Mouse (Mus musculus): Measurements from ENCODE around the gene Palm2. TPM values are rescaled to one million over a fixed set of nuclear protein-coding genes. Genes with fewer than 3 reads are reported as not detected.
A peak's percentile ranks its signal among the peaks of the same experiment; 100 is the strongest.

Gene Palm2
- polyA plus RNA-seq, 1 experiment from 2014 or later: 4.1 TPM

DNA sequence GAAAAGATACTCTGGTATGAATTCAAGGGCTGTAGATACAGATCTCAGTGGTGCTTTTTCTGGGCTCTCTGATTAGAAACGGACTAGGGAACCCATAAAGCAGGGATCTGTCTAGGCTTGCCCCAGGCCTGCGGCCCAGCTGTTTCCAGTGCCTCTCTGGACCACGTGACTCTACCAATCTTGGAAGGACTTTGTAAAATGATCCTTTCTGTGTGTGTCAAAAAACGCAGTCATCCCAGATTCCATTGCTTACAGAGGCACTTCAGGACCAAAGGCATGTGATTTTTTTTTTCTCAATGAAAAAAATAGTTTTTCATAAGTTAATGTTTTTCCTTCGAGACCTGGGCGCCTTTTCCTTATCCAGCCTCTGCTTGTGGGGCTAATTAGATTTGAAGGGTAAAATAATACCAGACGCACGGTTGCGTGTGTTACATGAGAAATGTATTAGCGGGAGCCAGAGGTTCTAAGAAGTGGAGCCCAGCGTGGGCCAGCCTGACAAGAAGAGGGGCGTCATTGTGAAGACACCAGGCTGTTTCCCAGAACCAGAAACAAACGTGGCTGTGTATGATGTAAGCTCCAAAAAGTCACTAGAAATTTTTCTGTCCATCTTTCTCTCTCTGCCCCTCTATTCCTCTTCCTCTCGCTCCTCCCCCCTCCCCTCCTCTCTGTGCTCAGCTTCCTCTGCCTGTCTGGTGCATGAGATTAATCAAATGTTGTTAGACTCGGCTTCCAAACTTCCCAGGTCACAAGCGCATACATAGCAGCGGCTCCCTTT, 177.4 kb downstream of the Palm2 start:
- Histone ChIP-seq H3K36me3 (replicated peaks) (no peaks in the 10 kb centered on the region), H3K9me3 (0 out of 2 replicates have a peak, but pooled peaks cover 2% of the 10 kb centered on the region), H3K4me1 (peaks cover 47% of the 10 kb centered on the region), H3K27me3 (replicated peaks; ENCODE audit: low read depth, poor library complexity, severe bottlenecking) (no peaks in the 10 kb centered on the region), H3K4me3 (peak overlapping the region; percentile 34), H3K27ac (replicated peaks) (peak overlapping the region; percentile 80)
- peak; percentile 81 for DNase-seq (ENCODE audit: low spot score)
- WGBS: 26% methylated on average over 17 of the region's 17 CpGs

DNA sequence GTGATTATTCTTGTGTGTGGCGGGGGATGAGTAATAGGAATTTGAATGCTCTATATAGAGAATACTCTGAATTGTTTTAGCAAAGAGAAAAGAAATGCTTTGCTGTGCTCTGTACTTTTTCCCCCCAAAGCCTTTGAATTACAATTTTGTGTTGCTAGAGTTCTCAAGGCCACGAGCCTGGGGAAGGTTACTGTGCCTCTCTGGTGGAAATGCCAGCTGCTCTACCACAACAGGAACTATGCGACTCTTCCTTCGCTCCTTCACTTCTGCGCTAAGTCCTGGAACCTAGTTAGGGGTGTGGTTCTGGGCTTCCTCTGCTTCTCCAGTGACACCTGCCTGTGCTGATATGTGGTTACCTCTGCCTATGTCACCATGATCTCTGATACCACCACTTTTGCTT, 178.7 kb downstream of the Palm2 start:
- Histone ChIP-seq H3K27me3 (replicated peaks; ENCODE audit: low read depth, poor library complexity, severe bottlenecking) (no peaks in the 10 kb centered on the region), H3K4me3 (no peak overlapping the region), H3K9me3 (0 out of 2 replicates have a peak, but pooled peaks cover 2% of the 10 kb centered on the region), H3K27ac (replicated peaks) (peak overlapping the region; percentile 80), H3K36me3 (replicated peaks) (no peaks in the 10 kb centered on the region), H3K4me1 (peaks cover 38% of the 10 kb centered on the region)
- WGBS: 94% methylated on average over 5 of the region's 5 CpGs
- no peak for DNase-seq (ENCODE audit: low spot score)

- peaks cover 36% of the 10 kb centered on the region for H3K4me1 ChIP-seq
- WGBS: 91% methylated on average over 4 of the region's 4 CpGs
- no peak overlapping the region for H3K27ac ChIP-seq (replicated peaks)
- H3K27me3 ChIP-seq (replicated peaks; ENCODE audit: low read depth, poor library complexity, severe bottlenecking): no peaks in the 10 kb centered on the region
- no peak overlapping the region for H3K4me3 ChIP-seq
- no peaks in the 10 kb centered on the region for H3K36me3 ChIP-seq (replicated peaks)
- DNase-seq (ENCODE audit: low spot score): no peak
- H3K9me3 ChIP-seq: 0 out of 2 replicates have a peak, but pooled peaks cover 6% of the 10 kb centered on the region
Observed at GRCm38 (mm10) chr4:57614686-57615085, 180.6 kb downstream of the Palm2 start.

DNA sequence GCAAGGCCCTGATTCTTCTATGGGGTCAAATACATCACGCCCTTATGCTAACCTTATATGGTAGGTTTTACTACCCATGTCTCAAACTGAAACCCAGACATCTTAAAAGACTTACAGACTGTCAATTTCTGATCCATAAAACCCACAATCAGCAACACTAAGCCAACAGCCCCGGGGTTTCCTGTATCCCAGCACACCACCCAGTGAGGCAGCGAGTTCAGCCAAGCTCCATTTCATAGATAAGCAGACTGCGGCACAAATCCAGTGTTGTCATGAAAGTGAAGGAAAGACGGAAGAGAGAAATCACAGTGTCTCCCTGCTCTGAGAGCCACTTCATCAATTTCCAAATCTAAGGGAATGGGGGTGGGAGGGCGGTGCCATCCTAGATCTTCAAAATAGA, 184.7 kb downstream of the Palm2 start:
- Histone ChIP-seq H3K27me3 (replicated peaks; ENCODE audit: low read depth, poor library complexity, severe bottlenecking) (no peaks in the 10 kb centered on the region), H3K27ac (replicated peaks) (no peak overlapping the region), H3K4me3 (no peak overlapping the region), H3K36me3 (replicated peaks) (no peaks in the 10 kb centered on the region), H3K4me1 (peaks cover 5% of the 10 kb centered on the region; the same call in 1 of the 2 replicates), H3K9me3 (0 out of 2 replicates have a peak, but pooled peaks cover 6% of the 10 kb centered on the region)
- 80% methylated on average over 6 of the region's 6 CpGs for WGBS
- DNase-seq (ENCODE audit: low spot score): no peak

DNA sequence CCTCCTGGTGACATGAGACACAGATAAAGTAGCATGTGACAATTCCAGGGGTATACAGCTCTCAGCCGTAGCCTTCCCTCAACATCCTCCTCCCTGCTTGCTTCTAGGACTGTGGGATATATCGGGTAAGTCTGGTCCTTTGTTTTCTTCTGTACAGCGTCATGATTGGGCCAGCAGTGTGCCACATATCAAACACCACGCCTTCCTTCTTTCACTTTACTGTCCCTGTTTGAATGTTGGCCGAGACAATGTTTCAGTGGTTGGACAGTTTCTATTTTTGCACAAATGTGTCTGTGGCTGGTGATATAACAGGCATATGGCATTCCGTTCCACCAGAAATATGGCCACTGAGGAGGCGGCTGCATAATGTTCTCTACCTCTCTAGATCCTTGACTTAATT, 188.8 kb downstream of the Palm2 start:
- Histone ChIP-seq H3K27ac (replicated peaks) (no peak overlapping the region), H3K4me1 (peaks cover 9% of the 10 kb centered on the region; the same call in 1 of the 2 replicates), H3K9me3 (0 out of 2 replicates have a peak, but pooled peaks cover 4% of the 10 kb centered on the region), H3K27me3 (replicated peaks; ENCODE audit: low read depth, poor library complexity, severe bottlenecking) (no peaks in the 10 kb centered on the region), H3K36me3 (replicated peaks) (no peaks in the 10 kb centered on the region), H3K4me3 (no peak overlapping the region)
- WGBS: 93% methylated on average over 7 of the region's 7 CpGs
- no peak for DNase-seq (ENCODE audit: low spot score)

DNA sequence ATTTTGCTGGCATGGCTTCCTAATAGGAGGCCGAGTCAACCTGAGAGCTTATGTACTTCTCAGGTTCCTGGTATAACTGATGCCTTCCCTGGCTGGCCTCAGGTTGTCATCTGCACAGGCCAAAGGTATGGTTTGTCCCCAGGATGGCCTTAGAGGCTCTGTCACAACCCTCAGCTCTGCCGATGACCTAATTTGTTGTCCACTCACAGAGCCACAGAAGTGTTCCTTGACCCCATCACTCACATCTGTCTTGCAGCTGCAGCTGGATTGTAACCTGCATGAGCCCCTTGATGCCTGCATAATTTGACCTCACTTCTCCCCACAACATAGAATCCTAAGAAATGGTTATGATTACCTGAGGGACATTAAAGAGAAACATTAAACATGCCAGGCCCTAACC, 190.8 kb downstream of the Palm2 start:
- Histone ChIP-seq H3K36me3 (replicated peaks) (no peaks in the 10 kb centered on the region), H3K27ac (replicated peaks) (no peak overlapping the region), H3K9me3 (no peaks in the 10 kb centered on the region), H3K27me3 (replicated peaks; ENCODE audit: low read depth, poor library complexity, severe bottlenecking) (no peaks in the 10 kb centered on the region), H3K4me1 (peaks cover 5% of the 10 kb centered on the region; the same call in 1 of the 2 replicates), H3K4me3 (no peak overlapping the region)
- DNase-seq (ENCODE audit: low spot score): no peak
- WGBS: 84% methylated on average over 2 of the region's 2 CpGs

- H3K36me3 ChIP-seq (replicated peaks): no peaks in the 10 kb centered on the region
- 89% methylated on average over 1 of the region's 1 CpGs for WGBS
- no peak overlapping the region for H3K27ac ChIP-seq (replicated peaks)
- H3K27me3 ChIP-seq (replicated peaks; ENCODE audit: low read depth, poor library complexity, severe bottlenecking): no peaks in the 10 kb centered on the region
- no peaks in the 10 kb centered on the region for H3K9me3 ChIP-seq
- DNase-seq (ENCODE audit: low spot score): no peak
- H3K4me1 ChIP-seq: peaks cover 5% of the 10 kb centered on the region; the same call in 1 of the 2 replicates
- no peak overlapping the region for H3K4me3 ChIP-seq
Observed at GRCm38 (mm10) chr4:57625306-57625705, 191.3 kb downstream of the Palm2 start.

DNA sequence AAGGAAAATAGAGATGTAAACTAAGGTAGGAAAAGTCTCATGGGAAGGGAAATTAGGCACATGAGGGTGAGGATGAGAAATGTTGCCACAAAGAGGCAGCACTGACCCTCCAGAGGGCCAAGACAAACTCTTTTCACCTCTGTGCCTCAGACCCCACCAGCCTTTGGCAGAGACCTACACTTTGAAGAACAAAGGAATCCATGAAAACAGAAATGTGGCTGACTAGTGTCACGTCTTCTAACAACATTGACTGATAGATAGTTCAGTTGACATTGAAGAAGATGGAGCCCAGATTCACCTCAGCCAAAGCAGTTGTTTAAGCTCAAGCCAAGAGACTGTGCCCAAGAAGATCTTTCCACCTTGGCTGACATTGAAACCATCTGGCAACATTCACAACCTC, 191.7 kb downstream of the Palm2 start:
- H3K4me1 ChIP-seq: peaks cover 5% of the 10 kb centered on the region; the same call in 1 of the 2 replicates
- H3K4me3 ChIP-seq: no peak overlapping the region
- no peaks in the 10 kb centered on the region for H3K27me3 ChIP-seq (replicated peaks; ENCODE audit: low read depth, poor library complexity, severe bottlenecking)
- 77% methylated on average over 1 of the region's 1 CpGs for WGBS
- H3K27ac ChIP-seq (replicated peaks): no peak overlapping the region; the same call in 1 of the 2 replicates
- no peaks in the 10 kb centered on the region for H3K36me3 ChIP-seq (replicated peaks)
- no peaks in the 10 kb centered on the region for H3K9me3 ChIP-seq
- DNase-seq (ENCODE audit: low spot score): no peak

GRCm38 (mm10) chr4:57626921-57627320, 192.9 kb downstream of the Palm2 start:
- Histone ChIP-seq H3K27me3 (replicated peaks; ENCODE audit: low read depth, poor library complexity, severe bottlenecking) (no peaks in the 10 kb centered on the region), H3K4me3 (no peak overlapping the region), H3K36me3 (replicated peaks) (no peaks in the 10 kb centered on the region), H3K27ac (replicated peaks) (no peak overlapping the region), H3K9me3 (no peaks in the 10 kb centered on the region), H3K4me1 (peaks cover 9% of the 10 kb centered on the region; the same call in 1 of the 2 replicates)
- no peak for DNase-seq (ENCODE audit: low spot score)
- 87% methylated on average over 5 of the region's 5 CpGs for WGBS

GRCm38 (mm10) chr4:57632386-57632785, 198.3 kb downstream of the Palm2 start:
- H3K4me3 ChIP-seq: no peak overlapping the region
- no peaks in the 10 kb centered on the region for H3K9me3 ChIP-seq
- peaks cover 15% of the 10 kb centered on the region for H3K4me1 ChIP-seq
- no peaks in the 10 kb centered on the region for H3K36me3 ChIP-seq (replicated peaks)
- DNase-seq (ENCODE audit: low spot score): no peak
- H3K27ac ChIP-seq (replicated peaks): no peak overlapping the region
- 92% methylated on average over 5 of the region's 5 CpGs for WGBS
- no peaks in the 10 kb centered on the region for H3K27me3 ChIP-seq (replicated peaks; ENCODE audit: low read depth, poor library complexity, severe bottlenecking)

DNA sequence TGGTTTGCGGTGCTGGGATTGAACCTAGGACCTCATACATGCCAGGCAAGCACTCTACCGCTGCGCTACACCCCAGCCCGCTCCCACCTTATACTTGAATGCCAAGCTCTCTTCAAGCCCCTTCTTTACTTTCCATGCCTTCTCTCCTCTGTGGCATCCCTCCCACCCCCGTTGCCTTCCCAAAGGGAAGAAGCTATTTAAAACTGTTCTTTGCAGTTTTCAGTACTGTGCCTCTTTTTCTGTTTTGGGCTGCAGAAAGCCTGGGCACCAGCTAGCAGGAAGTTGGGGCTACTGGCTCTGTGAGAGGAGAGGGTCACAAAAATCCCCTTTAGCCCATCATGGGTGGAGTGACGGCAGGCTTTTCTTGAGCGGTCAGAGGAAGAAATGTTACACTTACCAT, 199.0 kb downstream of the Palm2 start:
- peaks cover 21% of the 10 kb centered on the region for H3K4me1 ChIP-seq
- no peak overlapping the region; the same call in 1 of the 2 replicates for H3K27ac ChIP-seq (replicated peaks)
- WGBS: 92% methylated on average over 7 of the region's 7 CpGs

GRCm38 (mm10) chr4:57634956-57635355, 200.9 kb downstream of the Palm2 start:
- 63% methylated on average over 1 of the region's 1 CpGs for WGBS
- H3K4me1 ChIP-seq: peaks cover 34% of the 10 kb centered on the region
- no peaks in the 10 kb centered on the region for H3K9me3 ChIP-seq
- no peak overlapping the region for H3K27ac ChIP-seq (replicated peaks)
- no peaks in the 10 kb centered on the region for H3K36me3 ChIP-seq (replicated peaks)
- DNase-seq (ENCODE audit: low spot score): no peak
- H3K27me3 ChIP-seq (replicated peaks; ENCODE audit: low read depth, poor library complexity, severe bottlenecking): 0 out of 2 replicates have a peak, but pooled peaks cover 4% of the 10 kb centered on the region
- H3K4me3 ChIP-seq: no peak overlapping the region

More for the DNA sequence above, 199.0 kb downstream of the Palm2 start:
- Histone ChIP-seq H3K9me3 (no peaks in the 10 kb centered on the region), H3K36me3 (replicated peaks) (no peaks in the 10 kb centered on the region), H3K27me3 (replicated peaks; ENCODE audit: low read depth, poor library complexity, severe bottlenecking) (no peaks in the 10 kb centered on the region), H3K4me3 (no peak overlapping the region)
- no peak for DNase-seq (ENCODE audit: low spot score)

All from embryonic facial prominence, embryonic 10.5 days (tissue).